Mouse (Mus musculus) layer of hippocampus, postnatal 10 days (tissue): ENCODE data around the gene Snn. TPM values are rescaled to one million over a fixed set of nuclear protein-coding genes. Genes with fewer than 3 reads are reported as not detected.
A peak's percentile ranks its signal among the peaks of the same experiment; 100 is the strongest.

Source experiments
- DNase-seq, 2 experiments: peaks; one replicate each; pipeline ENCODE4 v3.0.0; 2021; ENCODE audit warnings: low spot score in 2 of 2
- total RNA-seq, 2 experiments: library from RNA; stranded (reverse); gene quantifications; 2 replicates each; pipeline ENCODE4 v1.2.3; 2021

The Snn gene
- total RNA-seq, 2 experiments from 2014 or later = 214 to 235 TPM

GRCm38 (mm10) chr16:11078216-11078869 is 17.6 kb downstream of the Snn start:
- no peak for DNase-seq

- DNase-seq = no peak
Observed at GRCm38 (mm10) chr16:11084181-11084580, 23.4 kb downstream of the Snn start.

GRCm38 (mm10) chr16:11086299-11086698 is 25.6 kb downstream of the Snn start:
- DNase-seq = no peak

- peak in 1 of 2 experiments; percentile 57 for DNase-seq
Observed at GRCm38 (mm10) chr16:11086856-11087588, 26.3 kb downstream of the Snn start.

- no peak for DNase-seq
Observed at GRCm38 (mm10) chr16:11090836-11091570, 30.3 kb downstream of the Snn start.

- no peak for DNase-seq
Observed at GRCm38 (mm10) chr16:11092061-11092460, 31.3 kb downstream of the Snn start.

GRCm38 (mm10) chr16:11092523-11092922 is 31.8 kb downstream of the Snn start:
- no peak for DNase-seq

GRCm38 (mm10) chr16:11093717-11094386 is 33.1 kb downstream of the Snn start:
- no peak for DNase-seq

GRCm38 (mm10) chr16:11097301-11097700 is 36.6 kb downstream of the Snn start:
- no peak for DNase-seq

- no peak for DNase-seq
Observed at GRCm38 (mm10) chr16:11104905-11105304, 44.2 kb downstream of the Snn start.

GRCm38 (mm10) chr16:11109198-11109740 is 48.5 kb downstream of the Snn start:
- DNase-seq = no peak

GRCm38 (mm10) chr16:11122625-11123024 is 61.9 kb downstream of the Snn start:
- no peak for DNase-seq

- no peak for DNase-seq
Observed at GRCm38 (mm10) chr16:11124110-11124509, 63.4 kb downstream of the Snn start.

Other genes with a start within 250 kb of the Snn start
- not detected for gene Gm11172, start 248.0 kb upstream of the Snn start, total RNA-seq
- gene Rmi2, start 225.9 kb upstream of the Snn start, total RNA-seq = under 1 TPM; 0.29 to 0.48 TPM
- 10 to 100 TPM; 12.4 to 13.2 TPM for gene Litaf, start 5.2 kb downstream of the Snn start, total RNA-seq
- 10 to 100 TPM; 36.5 to 39.1 TPM for gene Txndc11, start 73.7 kb downstream of the Snn start, total RNA-seq
- 10 to 100 TPM; 66.6 to 79.4 TPM for gene Zc3h7a, start 115.4 kb downstream of the Snn start, total RNA-seq
- gene Rsl1d1, start 142.4 kb downstream of the Snn start, total RNA-seq = 10 to 100 TPM; 58.0 to 62.6 TPM
- 100 to 1,000 TPM; 101 to 107 TPM for gene Gspt1, start 193.4 kb downstream of the Snn start, total RNA-seq